Mouse (Mus musculus) forebrain, embryonic 11.5 days (tissue): ENCODE measurements around the gene Icmt. TPM values are rescaled to one million over a fixed set of nuclear protein-coding genes. Genes with fewer than 3 reads are reported as not detected.

ENCODE experiments used
- ATAC-seq: fragments of 200-750 bp; cut with Nextera tagmentation; replicated peaks from 2 replicates; pipeline ENCODE4 v1.8.0; 2017; ENCODE audit warnings: moderate TSS enrichment; ENCODE audit not compliant: low FRiP score
- DNase-seq: peaks from one replicate; pipeline ENCODE4 v3.0.0-alpha.2; 2017; ENCODE audit warnings: low spot score
- H3K27ac ChIP-seq: fragments of 300-500 bp; sonication (generic); 2 replicates; pipeline ENCODE4 v1.5.1; 2014; ENCODE audit warnings: low read depth, low read length
- H3K27me3 ChIP-seq: fragments of 300-500 bp; sonication (generic); 2 replicates; pipeline ENCODE4 v1.6.1; 2014; ENCODE audit warnings: mild to moderate bottlenecking, low read length, mixed read lengths; ENCODE audit not compliant: control insufficient read depth, insufficient read depth
- H3K36me3 ChIP-seq: fragments of 300-500 bp; sonication (generic); 2 replicates; pipeline ENCODE4 v1.6.1; 2014; ENCODE audit warnings: mild to moderate bottlenecking, low read length, moderate library complexity, mixed read lengths; ENCODE audit not compliant: control insufficient read depth, insufficient read depth
- H3K4me1 ChIP-seq: fragments of 300-500 bp; sonication (generic); replicated peaks from 2 replicates; pipeline ENCODE4 v1.6.1; 2014; ENCODE audit warnings: low read length, mixed read lengths; ENCODE audit not compliant: control insufficient read depth, insufficient read depth
- H3K4me2 ChIP-seq: fragments of 300-500 bp; sonication (generic); 2 replicates; pipeline ENCODE4 v1.6.1; 2014; ENCODE audit warnings: low read depth, mild to moderate bottlenecking, low read length, moderate library complexity, mixed read lengths; ENCODE audit not compliant: severe bottlenecking
- H3K4me3 ChIP-seq: fragments of 300-500 bp; sonication (generic); 2 replicates; pipeline ENCODE4 v1.5.1; 2014; ENCODE audit warnings: low read depth, low read length
- H3K9ac ChIP-seq: fragments of 300-500 bp; sonication (generic); 2 replicates; pipeline ENCODE4 v1.6.1; 2014; ENCODE audit warnings: low read length
- H3K9me3 ChIP-seq: fragments of 300-500 bp; sonication (generic); 2 replicates; pipeline ENCODE4 v1.6.1; 2016; ENCODE audit warnings: low read length, mixed read lengths; ENCODE audit not compliant: control insufficient read depth
- WGBS: fragments of 180-500 bp; shearing (Covaris S2); extraction: QIAGEN DNeasy Blood & Tissue Kit; methylation state at CpG from one replicate; pipeline ENCODE4 v1.1.7; 2014; 5-methylcytosine and 5-hydroxymethylcytosine counted together
- polyA plus RNA-seq: library from polyadenylated mRNA; unstranded; fragments of >200 nt; fragmentation: Nextera tagmentation; extraction: Ambion mirVana; gene quantifications from 2 replicates; pipeline ENCODE4 v1.2.1, GENCODE M21; 2014

The Icmt gene
- polyA plus RNA-seq, 1 experiment from 2014 or later, result 23.6 TPM

DNA sequence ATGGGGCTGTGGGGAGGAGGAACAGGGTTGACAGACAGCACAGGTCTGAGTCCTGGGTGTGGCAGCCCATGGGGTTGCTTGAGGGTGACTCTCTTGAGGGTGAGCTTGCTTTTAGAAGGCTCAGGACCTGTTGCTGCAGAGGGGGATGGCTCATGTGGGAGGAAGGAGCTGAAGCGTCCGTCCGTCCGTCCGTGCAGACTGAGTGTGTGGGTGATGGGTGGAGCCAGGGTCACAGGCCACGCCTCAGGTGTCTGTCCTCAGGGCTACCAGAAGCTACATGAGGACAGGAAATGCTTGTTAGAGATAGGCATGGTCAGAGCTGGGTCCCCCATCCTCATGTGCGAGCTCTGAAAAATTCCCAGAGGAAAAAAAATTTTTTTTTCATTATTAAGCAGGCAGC lies 47.6 kb downstream of the Icmt start:
- Histone ChIP-seq H3K36me3 (no peaks in the 10 kb centered on the region), H3K27ac (no peak overlapping the region), H3K9me3 (no peaks in the 10 kb centered on the region), H3K4me2 (no peak overlapping the region), H3K4me1 (peaks cover 2% of the 10 kb centered on the region), H3K9ac (no peak overlapping the region), H3K4me3 (no peak overlapping the region), H3K27me3 (peaks cover 14% of the 10 kb centered on the region)
- DNase-seq (no peak), ATAC-seq (no peak)
- 72% methylated on average over 7 of the region's 7 CpGs for WGBS

DNA sequence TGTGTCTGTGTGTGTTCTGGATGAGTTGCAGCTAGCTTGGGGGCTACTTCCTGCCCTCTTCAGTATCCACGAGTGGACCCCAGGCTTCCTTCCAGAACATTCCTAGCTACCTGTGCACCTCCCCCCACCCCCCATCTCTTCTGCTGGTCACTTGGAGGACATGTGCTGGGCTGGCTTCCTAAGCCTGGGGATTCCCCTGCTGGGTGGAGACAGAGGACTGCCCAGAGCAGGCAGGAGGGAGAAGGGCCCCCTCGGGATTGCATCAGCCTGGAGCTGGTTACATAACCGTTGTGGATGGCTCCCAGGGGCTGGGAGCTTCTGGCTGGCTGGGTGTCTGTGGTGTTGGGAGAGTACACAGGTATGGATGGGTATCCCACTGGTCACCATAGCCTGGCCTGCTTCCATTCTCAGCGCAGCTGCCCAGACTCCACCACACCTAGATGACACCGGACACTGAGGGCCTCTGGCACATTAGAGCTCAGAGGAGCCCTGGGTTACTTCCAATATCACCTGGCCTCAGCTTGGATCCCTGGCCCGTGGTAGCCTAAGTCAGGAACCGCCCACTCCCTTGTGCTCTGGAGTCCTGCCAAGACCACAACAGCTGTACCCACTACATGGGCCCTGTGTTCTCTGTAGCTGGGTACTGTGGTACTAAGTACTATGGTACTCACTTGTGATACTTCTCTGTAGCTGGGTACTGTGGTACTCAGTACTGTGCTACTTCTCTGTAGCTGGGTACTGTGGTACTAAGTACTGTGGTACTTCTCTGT lies 48.3 kb downstream of the Icmt start:
- Histone ChIP-seq H3K4me1 (peaks cover 3% of the 10 kb centered on the region), H3K9ac (no peak overlapping the region), H3K36me3 (no peaks in the 10 kb centered on the region), H3K9me3 (no peaks in the 10 kb centered on the region), H3K27ac (no peak overlapping the region), H3K27me3 (peaks cover 9% of the 10 kb centered on the region), H3K4me3 (no peak overlapping the region), H3K4me2 (no peak overlapping the region)
- WGBS, result 62% methylated on average over 7 of the region's 7 CpGs
- ATAC-seq (no peak), DNase-seq (no peak)

DNA sequence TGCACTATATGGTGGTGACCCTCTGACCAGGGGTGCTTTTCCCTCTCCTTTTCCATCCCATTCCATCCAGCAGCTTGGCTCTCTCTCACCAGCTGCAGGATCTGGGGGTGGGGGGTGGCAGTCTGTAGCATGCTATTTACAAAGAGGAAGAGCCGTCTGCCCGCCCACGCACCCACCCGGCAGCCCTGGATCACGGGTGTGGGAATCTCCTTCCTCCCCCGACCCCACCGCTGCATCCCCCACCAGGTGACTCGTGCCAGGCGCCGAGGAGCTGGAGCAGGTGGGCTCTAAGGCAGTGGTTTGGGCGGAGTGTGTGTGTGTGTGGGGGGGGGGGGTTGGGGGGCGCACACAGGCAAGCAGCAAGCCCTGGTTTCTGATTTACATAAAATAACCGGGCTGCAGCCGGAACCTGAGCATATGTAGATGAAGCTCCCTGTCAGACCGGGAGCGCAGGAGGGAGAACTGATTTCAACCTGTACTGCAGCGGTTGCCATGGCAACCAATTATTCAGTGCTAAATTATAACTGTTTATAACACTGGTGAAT lies 52.9 kb downstream of the Icmt start:
- Histone ChIP-seq H3K4me3 (no peak overlapping the region), H3K27ac (0 out of 2 replicates have a peak overlapping the region, but pooled peaks have one; percentile 7), H3K9ac (no peak overlapping the region), H3K4me2 (no peak overlapping the region), H3K27me3 (peaks cover 2% of the 10 kb centered on the region; the same call in 1 of the 2 replicates), H3K4me1 (peaks cover 9% of the 10 kb centered on the region), H3K36me3 (no peaks in the 10 kb centered on the region), H3K9me3 (no peaks in the 10 kb centered on the region)
- DNase-seq (peak; percentile 48), ATAC-seq (peak; percentile 45; the same call in 1 of the 2 replicates)
- 18% methylated on average over 17 of the region's 17 CpGs for WGBS

DNA sequence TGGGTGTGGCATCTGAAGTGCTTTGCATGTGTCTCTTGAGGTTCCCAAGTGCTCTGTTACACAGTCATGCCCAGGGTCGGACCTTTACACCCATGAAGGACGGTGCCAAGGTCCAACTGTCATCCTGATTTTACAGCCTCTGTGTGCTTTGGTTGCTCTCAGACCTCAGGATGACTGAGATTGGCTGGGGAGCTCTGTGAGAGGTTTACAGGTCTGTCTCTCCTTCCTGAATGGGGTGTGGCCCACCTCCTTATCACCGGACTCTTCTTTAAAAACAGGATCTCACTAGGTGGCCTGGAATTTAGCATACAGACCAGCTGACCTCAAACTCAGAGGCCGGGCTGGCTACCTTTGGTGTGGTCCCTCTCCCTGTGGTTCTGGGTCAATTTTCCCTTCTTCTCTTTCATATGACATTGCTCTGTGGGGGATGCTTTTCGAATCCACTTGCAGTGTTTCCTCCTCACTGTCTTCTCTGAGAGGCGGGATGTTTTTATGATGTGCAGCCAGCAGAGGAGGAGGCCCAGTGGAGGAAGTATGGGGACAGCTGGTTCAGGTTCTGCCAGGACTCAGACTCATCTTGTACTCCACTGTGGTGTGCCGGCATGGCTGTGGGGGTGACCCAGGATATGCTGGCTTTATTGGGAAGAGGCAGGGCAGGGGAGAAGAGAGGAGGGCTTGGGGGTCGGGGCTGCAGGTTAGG lies 53.8 kb downstream of the Icmt start:
- Histone ChIP-seq H3K27ac (no peak overlapping the region), H3K4me1 (peaks cover 9% of the 10 kb centered on the region), H3K4me3 (no peak overlapping the region), H3K4me2 (no peak overlapping the region), H3K27me3 (peaks cover 2% of the 10 kb centered on the region; the same call in 1 of the 2 replicates), H3K9ac (no peak overlapping the region), H3K36me3 (no peaks in the 10 kb centered on the region), H3K9me3 (no peaks in the 10 kb centered on the region)
- DNase-seq (no peak), ATAC-seq (no peak)
- 38% methylated on average over 8 of the region's 8 CpGs for WGBS

DNA sequence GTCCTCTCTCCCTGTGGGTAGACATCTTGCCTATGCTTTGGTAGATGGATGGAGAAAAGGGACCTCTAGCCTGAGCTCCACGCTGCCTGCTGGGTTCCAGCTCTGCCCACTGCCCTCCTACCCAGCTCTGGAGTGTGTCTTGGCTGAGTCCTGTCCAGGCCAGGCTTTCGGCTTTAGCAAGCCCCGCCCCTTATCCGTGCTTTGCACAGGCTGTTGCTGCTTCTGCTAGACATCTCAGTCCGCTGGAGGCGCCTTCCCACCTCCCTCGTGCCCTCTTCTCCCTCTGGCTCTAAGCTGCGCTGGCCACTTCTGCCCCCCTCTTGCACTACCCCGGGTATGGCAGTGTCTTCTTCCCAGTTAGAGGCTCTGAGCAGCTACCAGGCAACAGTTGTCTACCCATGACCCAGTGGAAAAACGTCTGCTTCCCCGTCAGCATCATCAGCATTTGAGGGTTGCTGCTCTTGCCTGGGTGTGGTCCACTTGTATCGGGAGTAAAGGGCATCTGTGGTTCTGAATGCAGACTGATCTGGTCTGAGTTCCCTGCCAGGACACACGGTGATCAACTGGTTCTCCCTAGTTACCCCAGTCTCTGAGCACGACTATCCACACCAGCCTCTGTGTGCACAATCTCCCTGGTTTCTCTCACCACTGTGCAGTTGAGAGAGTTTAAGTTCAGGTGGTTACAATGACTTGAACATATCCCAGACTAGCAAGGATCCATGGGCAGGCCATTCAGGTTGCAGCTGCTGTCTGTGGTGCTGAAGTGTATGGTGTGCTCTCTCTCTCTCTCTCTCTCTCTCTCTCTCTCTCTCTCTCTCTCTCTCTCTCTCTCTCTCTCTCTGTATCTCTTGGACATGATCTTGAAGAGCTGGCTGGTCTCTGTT lies 54.6 kb downstream of the Icmt start:
- H3K27ac ChIP-seq, result no peak overlapping the region
- peaks cover 9% of the 10 kb centered on the region for H3K4me1 ChIP-seq
- no peaks in the 10 kb centered on the region for H3K36me3 ChIP-seq
- no peak overlapping the region for H3K9ac ChIP-seq
- no peaks in the 10 kb centered on the region for H3K9me3 ChIP-seq
- no peak overlapping the region for H3K4me2 ChIP-seq
- peaks cover 2% of the 10 kb centered on the region; the same call in 1 of the 2 replicates for H3K27me3 ChIP-seq
- 13% methylated on average over 14 of the region's 14 CpGs for WGBS
- DNase-seq (no peak), ATAC-seq (peak; percentile 37; the same call in 1 of the 2 replicates)
- no peak overlapping the region for H3K4me3 ChIP-seq

DNA sequence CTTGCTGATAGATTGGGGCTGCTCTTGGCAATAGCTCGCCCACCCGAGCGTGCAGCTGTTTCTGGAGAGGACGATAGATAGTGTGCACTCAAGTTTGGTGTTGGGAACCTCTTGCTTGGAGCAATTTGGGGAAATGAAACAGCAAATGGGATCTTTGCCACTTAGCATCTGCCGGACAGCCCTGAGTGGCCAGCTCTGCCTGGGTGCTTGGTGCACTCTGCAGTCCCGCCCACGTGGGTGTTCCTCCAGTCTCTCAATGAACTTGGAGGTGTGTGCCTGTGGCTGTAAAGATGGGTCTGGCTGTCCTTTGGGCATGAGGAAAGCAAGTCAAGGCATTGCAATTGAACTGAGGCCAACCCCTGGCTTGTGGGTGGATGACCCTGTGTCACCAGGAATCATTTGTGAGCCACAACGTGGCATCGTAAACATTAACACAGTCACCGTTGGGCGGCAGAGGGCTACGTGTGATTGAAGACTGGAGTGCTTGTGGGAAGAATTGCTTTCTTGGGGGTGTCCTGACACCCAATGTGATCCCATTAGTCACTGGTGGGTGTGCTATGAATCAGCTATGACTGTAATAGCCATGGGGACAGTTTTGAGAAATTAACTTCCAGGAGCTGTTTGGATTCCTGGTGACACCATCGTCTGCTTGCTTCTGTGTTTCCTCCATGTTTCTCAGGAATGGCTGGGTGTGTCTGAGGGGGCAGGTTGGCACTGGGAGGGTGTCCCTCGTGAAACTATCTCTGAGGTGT lies 57.0 kb downstream of the Icmt start:
- H3K4me1 ChIP-seq, result peaks cover 9% of the 10 kb centered on the region
- H3K4me3 ChIP-seq, result no peak overlapping the region
- H3K4me2 ChIP-seq, result no peak overlapping the region
- no peak overlapping the region for H3K9ac ChIP-seq
- no peak overlapping the region for H3K27ac ChIP-seq
- DNase-seq (no peak), ATAC-seq (no peak)
- WGBS, result 83% methylated on average over 14 of the region's 14 CpGs
- H3K36me3 ChIP-seq, result no peaks in the 10 kb centered on the region
- H3K9me3 ChIP-seq, result no peaks in the 10 kb centered on the region
- no peaks in the 10 kb centered on the region; the same call in 1 of the 2 replicates for H3K27me3 ChIP-seq

DNA sequence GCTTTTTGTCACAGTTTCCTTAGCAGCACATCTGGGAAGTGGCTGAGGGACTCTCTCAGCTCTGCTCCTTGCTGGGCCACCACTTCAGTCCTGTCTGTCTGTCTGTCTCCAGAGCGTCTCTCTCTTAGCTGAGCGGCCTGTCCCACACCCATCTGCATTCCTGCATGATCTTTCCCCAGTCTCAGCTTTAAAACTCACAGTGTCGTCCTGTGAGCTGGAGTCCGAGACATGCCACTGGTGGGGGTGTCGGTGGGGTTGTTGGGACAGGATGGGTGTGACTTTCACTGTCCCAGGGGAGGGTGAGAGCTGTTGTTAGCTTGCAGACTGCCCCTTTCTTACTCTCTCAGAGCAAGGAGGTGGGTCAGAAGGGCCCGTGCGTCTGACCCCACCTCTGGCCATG lies 58.6 kb downstream of the Icmt start:
- ATAC-seq, result no peak
- no peak overlapping the region for H3K27ac ChIP-seq
- peaks cover 7% of the 10 kb centered on the region; the same call in 1 of the 2 replicates for H3K4me1 ChIP-seq
- no peaks in the 10 kb centered on the region for H3K9me3 ChIP-seq
- no peak overlapping the region for H3K9ac ChIP-seq
- H3K27me3 ChIP-seq, result peaks cover 2% of the 10 kb centered on the region; the same call in 1 of the 2 replicates
- no peaks in the 10 kb centered on the region for H3K36me3 ChIP-seq
- H3K4me2 ChIP-seq, result no peak overlapping the region
- DNase-seq, result no peak
- H3K4me3 ChIP-seq, result no peak overlapping the region
- 77% methylated on average over 7 of the region's 7 CpGs for WGBS
